Mouse (Mus musculus): ENCODE results near the gene Tra2b. TPM values are rescaled to one million over a fixed set of nuclear protein-coding genes. Genes with fewer than 3 reads are reported as not detected.
A peak's percentile ranks its signal among the peaks of the same experiment; 100 is the strongest.

Tra2b gene
- polyA plus RNA-seq, 1 experiment: 128 TPM

DNA sequence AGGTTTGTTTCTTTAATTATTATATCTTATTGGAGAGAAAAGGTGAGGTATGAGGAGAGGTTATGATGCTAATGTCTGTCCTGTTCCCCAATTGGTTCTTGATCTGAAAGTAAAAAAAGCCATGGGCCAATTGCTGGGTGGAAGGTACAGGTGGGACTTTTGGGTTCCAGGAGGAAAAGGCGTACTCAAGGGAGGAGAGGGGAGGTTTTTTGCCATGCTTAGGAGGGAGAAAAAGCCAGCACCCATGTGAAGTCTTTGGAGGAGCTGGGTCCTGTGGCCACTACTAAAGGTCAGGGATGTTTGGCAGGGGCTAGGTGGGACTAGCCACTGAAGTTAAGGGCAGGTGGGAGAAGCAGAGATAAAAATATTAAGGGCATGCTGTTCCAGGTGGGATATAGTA lies 21.2 kb upstream of the Tra2b start:
- no peak overlapping the region for H3K27ac ChIP-seq (ENCODE audit: control insufficient read depth, insufficient read depth, low read depth, low read length, poor library complexity)
- 87% methylated on average over 1 of the region's 1 CpGs for WGBS
- H3K4me3 ChIP-seq (replicated peaks; ENCODE audit: control insufficient read depth, low read depth, low read length): no peak overlapping the region
- TF ChIP-seq POLR2A (IDR thresholded peaks at IDR 0.05; ENCODE audit: borderline replicate concordance, control insufficient read depth, low read depth, low read length) (no peak), CTCF (IDR thresholded peaks at IDR 0.05; ENCODE audit: control insufficient read depth, insufficient read depth, low read length) (no peak)
- no peaks in the 10 kb centered on the region for H3K4me1 ChIP-seq (ENCODE audit: control insufficient read depth, insufficient read depth, low read length)

DNA sequence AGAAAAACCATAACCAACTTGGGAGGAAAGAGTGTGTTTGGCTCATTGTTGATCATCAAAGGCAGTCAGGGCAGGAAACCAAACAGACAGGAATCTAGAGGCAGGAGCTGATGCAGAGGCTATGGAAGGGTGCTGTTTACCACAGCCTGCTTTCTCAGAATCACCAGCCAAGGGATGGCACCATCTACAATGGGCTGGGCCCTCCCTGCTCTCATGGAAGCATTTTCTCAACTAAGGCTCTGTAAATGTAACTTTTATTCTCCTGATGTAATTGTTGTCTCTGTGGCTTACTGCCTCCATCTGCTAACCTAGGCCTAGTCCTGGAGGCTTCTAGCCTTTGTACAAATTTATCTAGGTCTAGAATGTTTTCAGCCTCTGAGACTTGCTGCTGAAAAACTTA lies 10.7 kb upstream of the Tra2b start:
- H3K4me3 ChIP-seq (replicated peaks; ENCODE audit: control insufficient read depth, low read depth, low read length): no peak overlapping the region
- H3K27ac ChIP-seq (ENCODE audit: control insufficient read depth, insufficient read depth, low read depth, low read length, poor library complexity): no peak overlapping the region
- no peaks in the 10 kb centered on the region for H3K4me1 ChIP-seq (ENCODE audit: control insufficient read depth, insufficient read depth, low read length)
- TF ChIP-seq CTCF (IDR thresholded peaks at IDR 0.05; ENCODE audit: control insufficient read depth, insufficient read depth, low read length) (no peak), POLR2A (IDR thresholded peaks at IDR 0.05; ENCODE audit: borderline replicate concordance, control insufficient read depth, low read depth, low read length) (no peak)

DNA sequence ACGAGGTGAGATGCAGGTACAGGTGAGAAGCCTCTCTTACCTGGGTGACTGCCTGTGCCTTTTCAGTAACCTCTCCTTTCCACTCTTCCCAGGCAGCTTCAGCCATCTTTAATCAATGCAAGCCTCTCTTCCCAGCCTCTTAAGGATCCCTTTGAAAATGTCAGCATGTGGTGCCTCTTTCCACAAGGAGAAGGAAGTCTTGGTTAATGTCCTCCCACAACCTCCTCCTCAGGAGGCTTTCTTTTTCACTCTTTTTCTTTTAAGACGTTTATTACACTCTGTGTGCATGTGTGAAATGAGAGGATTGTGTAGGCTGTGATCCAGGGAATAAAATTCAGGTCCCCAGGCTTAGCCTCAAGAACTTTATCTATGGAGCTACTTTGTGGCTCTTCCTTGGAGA lies 9.3 kb upstream of the Tra2b start:
- WGBS: 65% methylated on average over 2 of the region's 2 CpGs
- no peak overlapping the region for H3K4me3 ChIP-seq (replicated peaks; ENCODE audit: control insufficient read depth, low read depth, low read length)
- TF ChIP-seq CTCF (IDR thresholded peaks at IDR 0.05; ENCODE audit: control insufficient read depth, insufficient read depth, low read length): no peak
- TF ChIP-seq POLR2A (IDR thresholded peaks at IDR 0.05; ENCODE audit: borderline replicate concordance, control insufficient read depth, low read depth, low read length): no peak
- H3K27ac ChIP-seq (ENCODE audit: control insufficient read depth, insufficient read depth, low read depth, low read length, poor library complexity): no peak overlapping the region
- H3K4me1 ChIP-seq (ENCODE audit: control insufficient read depth, insufficient read depth, low read length): no peaks in the 10 kb centered on the region

GRCm38 (mm10) chr16:22270491-22270890 lies 4.7 kb upstream of the Tra2b start:
- TF ChIP-seq CTCF (IDR thresholded peaks at IDR 0.05; ENCODE audit: control insufficient read depth, insufficient read depth, low read length) (no peak), POLR2A (IDR thresholded peaks at IDR 0.05; ENCODE audit: borderline replicate concordance, control insufficient read depth, low read depth, low read length) (no peak)
- H3K4me3 ChIP-seq (replicated peaks; ENCODE audit: control insufficient read depth, low read depth, low read length): no peak overlapping the region
- H3K4me1 ChIP-seq (ENCODE audit: control insufficient read depth, insufficient read depth, low read length): no peaks in the 10 kb centered on the region; the same call in 1 of the 2 replicates
- WGBS: 79% methylated on average over 3 of the region's 3 CpGs
- H3K27ac ChIP-seq (ENCODE audit: control insufficient read depth, insufficient read depth, low read depth, low read length, poor library complexity): no peak overlapping the region

DNA sequence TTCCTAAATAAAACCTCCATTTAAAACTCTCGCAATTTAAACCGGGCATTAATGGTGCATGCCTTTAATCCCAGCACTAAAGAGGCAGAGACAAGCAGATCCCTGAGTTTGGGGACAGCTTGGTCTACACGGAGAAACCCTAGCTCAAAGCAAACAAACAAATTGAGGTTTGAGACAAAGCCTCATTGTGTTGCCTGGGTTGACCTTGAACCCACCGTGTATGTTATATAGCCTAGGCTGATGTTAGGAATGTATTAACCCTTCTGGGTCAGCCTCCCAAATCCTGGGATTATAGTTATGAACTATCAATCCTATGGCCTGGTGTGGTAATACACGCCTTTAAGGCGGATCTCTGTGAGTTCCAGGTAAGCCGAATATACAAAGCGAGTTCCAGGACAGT lies 579 bp upstream of the Tra2b start:
- WGBS: 36% methylated on average over 8 of the region's 8 CpGs
- Histone ChIP-seq H3K4me3 (replicated peaks; ENCODE audit: control insufficient read depth, low read depth, low read length) (no peak overlapping the region), H3K4me1 (ENCODE audit: control insufficient read depth, insufficient read depth, low read length) (peaks cover 1% of the 10 kb centered on the region; the same call in 1 of the 2 replicates), H3K27ac (ENCODE audit: control insufficient read depth, insufficient read depth, low read depth, low read length, poor library complexity) (no peak overlapping the region)
- TF ChIP-seq CTCF (IDR thresholded peaks at IDR 0.05; ENCODE audit: control insufficient read depth, insufficient read depth, low read length) (no peak), POLR2A (IDR thresholded peaks at IDR 0.05; ENCODE audit: borderline replicate concordance, control insufficient read depth, low read depth, low read length) (no peak)

- no peak for TF ChIP-seq CTCF (IDR thresholded peaks at IDR 0.05; ENCODE audit: control insufficient read depth, insufficient read depth, low read length)
- TF ChIP-seq POLR2A (IDR thresholded peaks at IDR 0.05; ENCODE audit: borderline replicate concordance, control insufficient read depth, low read depth, low read length): 0 out of 2 replicates have a peak, but pooled peaks have one; percentile 15
- Histone ChIP-seq H3K27ac (ENCODE audit: control insufficient read depth, insufficient read depth, low read depth, low read length, poor library complexity) (peak overlapping the region; percentile 96), H3K4me3 (replicated peaks; ENCODE audit: control insufficient read depth, low read depth, low read length) (peak overlapping the region; percentile 97), H3K4me1 (ENCODE audit: control insufficient read depth, insufficient read depth, low read length) (peaks cover 1% of the 10 kb centered on the region; the same call in 1 of the 2 replicates)
- WGBS: under 1% methylated on average over 79 of the region's 81 CpGs
Measured at GRCm38 (mm10) chr16:22264962-22265848, 600 bp downstream of the Tra2b start.

- peak overlapping the region; percentile 96; the same call in 1 of the 2 replicates for H3K27ac ChIP-seq (ENCODE audit: control insufficient read depth, insufficient read depth, low read depth, low read length, poor library complexity)
- peaks cover 1% of the 10 kb centered on the region; the same call in 1 of the 2 replicates for H3K4me1 ChIP-seq (ENCODE audit: control insufficient read depth, insufficient read depth, low read length)
- WGBS: under 1% methylated on average over 16 of the region's 16 CpGs
- TF ChIP-seq POLR2A (IDR thresholded peaks at IDR 0.05; ENCODE audit: borderline replicate concordance, control insufficient read depth, low read depth, low read length) (no peak), CTCF (IDR thresholded peaks at IDR 0.05; ENCODE audit: control insufficient read depth, insufficient read depth, low read length) (no peak)
- peak overlapping the region; percentile 97 for H3K4me3 ChIP-seq (replicated peaks; ENCODE audit: control insufficient read depth, low read depth, low read length)
Measured at GRCm38 (mm10) chr16:22264232-22264961, 1.4 kb downstream of the Tra2b start.

DNA sequence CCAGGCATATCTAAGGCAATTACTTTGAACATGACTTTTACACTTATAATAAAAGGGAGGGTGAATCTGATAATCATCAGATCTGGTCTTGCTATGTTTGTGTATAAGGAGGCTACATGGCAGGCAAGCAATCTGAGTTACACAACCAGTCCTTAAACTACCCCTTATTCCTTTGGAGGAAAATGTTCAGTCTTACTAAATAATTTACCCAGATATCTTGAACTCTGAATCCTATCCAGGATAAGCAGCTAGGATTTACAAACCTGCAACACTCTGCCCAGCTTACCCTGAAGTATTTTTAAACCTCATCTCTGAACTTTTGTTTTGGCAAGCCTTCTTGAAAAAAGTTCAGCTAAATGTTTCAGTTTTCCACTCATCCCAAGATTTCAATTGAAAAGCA lies 2.7 kb downstream of the Tra2b start:
- no peak overlapping the region for H3K4me3 ChIP-seq (replicated peaks; ENCODE audit: control insufficient read depth, low read depth, low read length)
- TF ChIP-seq CTCF (IDR thresholded peaks at IDR 0.05; ENCODE audit: control insufficient read depth, insufficient read depth, low read length) (no peak), POLR2A (IDR thresholded peaks at IDR 0.05; ENCODE audit: borderline replicate concordance, control insufficient read depth, low read depth, low read length) (no peak)

More for the DNA sequence above, 2.7 kb downstream of the Tra2b start:
- Histone ChIP-seq H3K27ac (ENCODE audit: control insufficient read depth, insufficient read depth, low read depth, low read length, poor library complexity) (no peak overlapping the region), H3K4me1 (ENCODE audit: control insufficient read depth, insufficient read depth, low read length) (peaks cover 1% of the 10 kb centered on the region; the same call in 1 of the 2 replicates)

Data from bone marrow, adult 2 months (tissue).